Mouse (Mus musculus): Measurements from ENCODE around the gene Ctdspl.

- TF ChIP-seq CTCF (IDR thresholded peaks at IDR 0.05) (peak; percentile 93), EP300 (IDR thresholded peaks at IDR 0.05) (no peak)
These were observed 103.3 kb downstream of the Ctdspl start for GRCm38 (mm10) chr9:119029568-119029967.
